Mouse (Mus musculus): ENCODE measurements at regions not wholly inside any gene's neighbourhood (a gene's known extent, or its start where the extent isn't known, plus 50 kb on each side); places are given as distances from the start of the nearest gene placed in this dataset.

GRCm38 (mm10) chr12:6119557-6119956, 744.1 kb upstream of the Klhl29 start:
- Histone ChIP-seq H3K27ac (replicated peaks) (no peak overlapping the region), H3K4me2 (replicated peaks; ENCODE audit: low read depth) (no peak overlapping the region), H3K9me3 (ENCODE audit: control insufficient read depth, low read length) (no peaks in the 10 kb centered on the region), H3K9ac (ENCODE audit: low read length) (no peak overlapping the region), H3K36me3 (ENCODE audit: control insufficient read depth, insufficient read depth, low read length) (no peaks in the 10 kb centered on the region), H3K27me3 (ENCODE audit: control insufficient read depth, insufficient read depth, low read length) (no peaks in the 10 kb centered on the region), H3K4me3 (ENCODE audit: low read depth, low read length) (no peak overlapping the region), H3K4me1 (replicated peaks; ENCODE audit: control insufficient read depth, insufficient read depth) (no peaks in the 10 kb centered on the region)
- ATAC-seq (ENCODE audit: low FRiP score, low TSS enrichment) = no peak
- 84% methylated on average over 3 of the region's 3 CpGs for WGBS
- TF ChIP-seq EP300 (optimal IDR thresholded peaks at IDR 0.05) = no peak
- no peak for DNase-seq (ENCODE audit: low spot score)

GRCm38 (mm10) chr12:6115254-6115653, 739.8 kb upstream of the Klhl29 start:
- Histone ChIP-seq H3K9ac (ENCODE audit: low read length) (no peak overlapping the region), H3K27ac (replicated peaks) (no peak overlapping the region), H3K4me3 (ENCODE audit: low read depth, low read length) (no peak overlapping the region), H3K4me2 (replicated peaks; ENCODE audit: low read depth) (no peak overlapping the region), H3K36me3 (ENCODE audit: control insufficient read depth, insufficient read depth, low read length) (no peaks in the 10 kb centered on the region), H3K27me3 (ENCODE audit: control insufficient read depth, insufficient read depth, low read length) (no peaks in the 10 kb centered on the region), H3K4me1 (replicated peaks; ENCODE audit: control insufficient read depth, insufficient read depth) (no peaks in the 10 kb centered on the region), H3K9me3 (ENCODE audit: control insufficient read depth, low read length) (no peaks in the 10 kb centered on the region)
- no peak for DNase-seq (ENCODE audit: low spot score)
- TF ChIP-seq EP300 (optimal IDR thresholded peaks at IDR 0.05) (no peak), CTCF (IDR thresholded peaks at IDR 0.05; ENCODE audit: low read depth) (no peak)
- 71% methylated on average over 1 of the region's 1 CpGs for whole genome bisulfite sequencing
- no peak for ATAC-seq (ENCODE audit: low FRiP score, low TSS enrichment)

- no peak for ATAC-seq (ENCODE audit: low FRiP score, low TSS enrichment)
- Histone ChIP-seq H3K27ac (replicated peaks) (no peak overlapping the region), H3K27me3 (ENCODE audit: control insufficient read depth, insufficient read depth, low read length) (no peaks in the 10 kb centered on the region), H3K9me3 (ENCODE audit: control insufficient read depth, low read length) (no peaks in the 10 kb centered on the region), H3K4me2 (replicated peaks; ENCODE audit: low read depth) (no peak overlapping the region), H3K4me1 (replicated peaks; ENCODE audit: control insufficient read depth, insufficient read depth) (no peaks in the 10 kb centered on the region), H3K4me3 (ENCODE audit: low read depth, low read length) (no peak overlapping the region), H3K36me3 (ENCODE audit: control insufficient read depth, insufficient read depth, low read length) (no peaks in the 10 kb centered on the region), H3K9ac (ENCODE audit: low read length) (no peak overlapping the region)
- 87% methylated on average over 1 of the region's 1 CpGs for WGBS
- TF ChIP-seq EP300 (optimal IDR thresholded peaks at IDR 0.05) (no peak), CTCF (IDR thresholded peaks at IDR 0.05; ENCODE audit: low read depth) (no peak)
- DNase-seq (ENCODE audit: low spot score) = no peak
Measured at GRCm38 (mm10) chr12:6097295-6097694, 721.8 kb upstream of the Klhl29 start.

- Histone ChIP-seq H3K9me3 (ENCODE audit: control insufficient read depth, low read length) (no peaks in the 10 kb centered on the region), H3K4me3 (ENCODE audit: low read depth, low read length) (no peak overlapping the region), H3K27ac (replicated peaks) (no peak overlapping the region), H3K4me2 (replicated peaks; ENCODE audit: low read depth) (no peak overlapping the region), H3K27me3 (ENCODE audit: control insufficient read depth, insufficient read depth, low read length) (no peaks in the 10 kb centered on the region), H3K4me1 (replicated peaks; ENCODE audit: control insufficient read depth, insufficient read depth) (no peaks in the 10 kb centered on the region), H3K36me3 (ENCODE audit: control insufficient read depth, insufficient read depth, low read length) (no peaks in the 10 kb centered on the region), H3K9ac (ENCODE audit: low read length) (no peak overlapping the region)
- DNase-seq (ENCODE audit: low spot score) (no peak), ATAC-seq (ENCODE audit: low FRiP score, low TSS enrichment) (no peak)
- WGBS = 52% methylated on average over 3 of the region's 3 CpGs
- TF ChIP-seq EP300 (optimal IDR thresholded peaks at IDR 0.05) (no peak), CTCF (IDR thresholded peaks at IDR 0.05; ENCODE audit: low read depth) (no peak)
Measured at GRCm38 (mm10) chr12:6087627-6088350, 712.3 kb upstream of the Klhl29 start.

GRCm38 (mm10) chr12:6087071-6087470, 711.6 kb upstream of the Klhl29 start:
- Histone ChIP-seq H3K4me1 (replicated peaks; ENCODE audit: control insufficient read depth, insufficient read depth) (no peaks in the 10 kb centered on the region), H3K27ac (replicated peaks) (no peak overlapping the region), H3K9ac (ENCODE audit: low read length) (no peak overlapping the region), H3K9me3 (ENCODE audit: control insufficient read depth, low read length) (no peaks in the 10 kb centered on the region), H3K36me3 (ENCODE audit: control insufficient read depth, insufficient read depth, low read length) (no peaks in the 10 kb centered on the region), H3K4me3 (ENCODE audit: low read depth, low read length) (no peak overlapping the region), H3K4me2 (replicated peaks; ENCODE audit: low read depth) (no peak overlapping the region), H3K27me3 (ENCODE audit: control insufficient read depth, insufficient read depth, low read length) (no peaks in the 10 kb centered on the region)
- DNase-seq (ENCODE audit: low spot score) (no peak), ATAC-seq (ENCODE audit: low FRiP score, low TSS enrichment) (no peak)
- TF ChIP-seq CTCF (IDR thresholded peaks at IDR 0.05; ENCODE audit: low read depth) (no peak), EP300 (optimal IDR thresholded peaks at IDR 0.05) (no peak)
- 50% methylated on average over 2 of the region's 2 CpGs for WGBS

GRCm38 (mm10) chr12:6046866-6047689, 671.6 kb upstream of the Klhl29 start:
- no peaks in the 10 kb centered on the region for H3K36me3 ChIP-seq (ENCODE audit: control insufficient read depth, insufficient read depth, low read length)
- no peak overlapping the region for H3K27ac ChIP-seq (replicated peaks)
- H3K9ac ChIP-seq (ENCODE audit: low read length) = no peak overlapping the region
- ATAC-seq (ENCODE audit: low FRiP score, low TSS enrichment) (no peak), DNase-seq (ENCODE audit: low spot score) (no peak)
- no peaks in the 10 kb centered on the region for H3K9me3 ChIP-seq (ENCODE audit: control insufficient read depth, low read length)
- no peak for TF ChIP-seq EP300 (optimal IDR thresholded peaks at IDR 0.05)
- TF ChIP-seq CTCF (IDR thresholded peaks at IDR 0.05; ENCODE audit: low read depth) = no peak
- no peak overlapping the region for H3K4me3 ChIP-seq (ENCODE audit: low read depth, low read length)
- H3K27me3 ChIP-seq (ENCODE audit: control insufficient read depth, insufficient read depth, low read length) = no peaks in the 10 kb centered on the region
- no peaks in the 10 kb centered on the region for H3K4me1 ChIP-seq (replicated peaks; ENCODE audit: control insufficient read depth, insufficient read depth)
- H3K4me2 ChIP-seq (replicated peaks; ENCODE audit: low read depth) = no peak overlapping the region
- 73% methylated on average over 9 of the region's 9 CpGs for WGBS

Measured in stomach, postnatal 0 days (tissue).